17 mouse cellular contexts compared by ENCODE assay signal in the genomic region with DNA sequence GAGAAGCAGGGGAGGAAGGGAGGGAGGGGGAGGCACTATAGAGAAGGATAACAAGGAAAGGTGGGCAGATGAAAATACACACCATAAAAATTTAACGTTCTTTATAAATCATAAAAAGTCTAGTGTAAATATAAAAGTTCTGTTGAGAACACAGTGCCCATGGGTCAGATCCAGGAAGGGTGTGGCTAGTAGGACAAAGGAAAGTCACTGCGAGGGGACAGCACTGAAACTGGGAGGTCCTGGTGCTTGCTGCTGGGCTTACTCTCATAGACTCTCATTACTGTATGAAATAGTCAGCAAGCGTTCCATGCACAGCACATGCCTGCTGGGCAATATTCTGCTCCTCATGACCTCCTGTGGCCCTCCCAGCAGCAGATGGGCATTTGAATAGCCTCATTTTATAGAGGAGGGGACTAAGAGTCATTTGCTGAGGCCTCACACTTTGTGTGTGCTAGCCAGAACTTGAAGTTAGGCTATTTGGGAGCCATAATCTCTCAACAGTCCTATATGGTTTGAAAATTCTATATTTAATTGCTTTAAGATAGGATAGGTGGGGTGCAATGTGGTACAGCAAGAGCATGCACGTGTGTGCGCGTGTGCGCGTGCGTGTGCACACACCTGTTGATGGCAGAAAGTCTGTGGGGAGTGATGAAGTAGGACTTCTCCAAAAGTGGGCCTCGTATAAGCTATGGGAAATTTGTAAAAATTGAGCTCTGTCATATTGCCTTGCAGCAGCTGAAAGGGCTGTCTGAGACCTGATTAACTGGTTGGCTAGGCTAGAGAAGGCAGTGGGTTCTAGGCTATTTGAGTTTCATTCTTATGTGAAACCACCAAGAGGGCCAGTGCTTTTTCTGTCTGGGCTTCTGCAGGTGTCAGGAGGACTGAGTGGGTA. TPM values are rescaled to one million over a fixed set of nuclear protein-coding genes. Genes with fewer than 3 reads are reported as not detected.
DNase-seq lines count a peak whose midpoint lies in the region; ATAC-seq lines count a peak whose summit lies in the region.
"Had no signal": no experiment of that assay in that cellular context is flagged by ENCODE, and none has a peak within 500 bp of the region (broad histone marks: within the 10 kb centered on the region; RNA-seq: fewer than 3 reads in every experiment).

No protein-coding gene starts in this region.

- H3K4me2 ChIP-seq in kidney, embryonic 16.5 days (replicated peaks; ENCODE audit: low read depth, low read length) = no peak overlapping the region
- no peak overlapping the region for H3K4me2 ChIP-seq in forebrain, embryonic 14.5 days (ENCODE audit: low read length)
- H3K4me2 ChIP-seq: hindbrain, embryonic 15.5 days; limb, embryonic 13.5 days; midbrain, embryonic 12.5 days; neural tube, embryonic 12.5 days had no signal

- WGBS in kidney, embryonic 16.5 days = 88% methylated on average over 10 of the region's 10 CpGs
- 89% methylated on average over 10 of the region's 10 CpGs for WGBS in forebrain, embryonic 14.5 days

- no peaks in the 10 kb centered on the region for H3K36me3 ChIP-seq in kidney, embryonic 16.5 days (ENCODE audit: insufficient read depth, low read length)
- no peaks in the 10 kb centered on the region for H3K36me3 ChIP-seq in forebrain, embryonic 14.5 days (ENCODE audit: control insufficient read depth, insufficient read depth, low read length)
- H3K36me3 ChIP-seq: hindbrain, embryonic 15.5 days; limb, embryonic 13.5 days; midbrain, embryonic 12.5 days; neural tube, embryonic 12.5 days had no signal

- H3K9me3 ChIP-seq in kidney, embryonic 16.5 days (ENCODE audit: low read length) = no peaks in the 10 kb centered on the region
- no peaks in the 10 kb centered on the region for H3K9me3 ChIP-seq in forebrain, embryonic 14.5 days (replicated peaks; ENCODE audit: control insufficient read depth, low read length)
- H3K9me3 ChIP-seq: hindbrain, embryonic 15.5 days; limb, embryonic 13.5 days; midbrain, embryonic 12.5 days; neural tube, embryonic 12.5 days had no signal

- no peak overlapping the region for H3K4me3 ChIP-seq in kidney, embryonic 16.5 days (ENCODE audit: low read length)
- H3K4me3 ChIP-seq in brown adipose tissue, adult 24 weeks (ENCODE audit: insufficient read depth, low read depth, low read length) = no peak overlapping the region
- no peak overlapping the region for H3K4me3 ChIP-seq in forebrain, embryonic 14.5 days (ENCODE audit: low read depth, low read length)
- H3K4me3 ChIP-seq: hindbrain, embryonic 15.5 days; limb, embryonic 13.5 days; midbrain, embryonic 12.5 days; neural tube, embryonic 12.5 days had no signal

- no peak overlapping the region for H3K27ac ChIP-seq in kidney, embryonic 16.5 days (ENCODE audit: low read length)
- H3K27ac ChIP-seq in brown adipose tissue, adult 24 weeks (replicated peaks; ENCODE audit: low read depth, low read length) = peak overlapping the region; percentile 95
- no peak overlapping the region for H3K27ac ChIP-seq in forebrain, embryonic 14.5 days (ENCODE audit: low read depth, low read length)
- H3K27ac ChIP-seq: hindbrain, embryonic 15.5 days; limb, embryonic 13.5 days; midbrain, embryonic 12.5 days; neural tube, embryonic 12.5 days had no signal

- H3K9ac ChIP-seq in kidney, embryonic 16.5 days (replicated peaks; ENCODE audit: low read length) = no peak overlapping the region
- H3K9ac ChIP-seq in forebrain, embryonic 14.5 days (ENCODE audit: low read length) = no peak overlapping the region
- H3K9ac ChIP-seq: hindbrain, embryonic 15.5 days; limb, embryonic 13.5 days; midbrain, embryonic 12.5 days; neural tube, embryonic 12.5 days had no signal

- no peak for ATAC-seq in kidney, embryonic 16.5 days (ENCODE audit: low FRiP score, low TSS enrichment)
- ATAC-seq in forebrain, embryonic 14.5 days = no peak
- ATAC-seq in granulocyte monocyte progenitor cell, adult 5-6 weeks (replicated peaks; ENCODE audit: poor library complexity, severe bottlenecking) = no peak
- ATAC-seq: forebrain, embryonic 16.5 days had no signal

- DNase-seq in kidney, adult 11 months = peak; percentile 19
- DNase-seq in A20 (ENCODE audit: low read depth, low spot score) = peak; percentile 92
- DNase-seq in lung, postnatal 14 days = peak; percentile 47
- no peak for DNase-seq in forebrain, embryonic 14.5 days (ENCODE audit: low spot score)
- no peak for DNase-seq in embryo, embryonic 10.5 days (ENCODE audit: low spot score)
- DNase-seq: adrenal gland, postnatal 36 days; cerebellum, adult 8-10 months had no signal

- H3K4me1 ChIP-seq in kidney, embryonic 16.5 days (ENCODE audit: insufficient read depth, low read length) = peaks cover 19% of the 10 kb centered on the region
- H3K4me1 ChIP-seq in brown adipose tissue, adult 24 weeks (ENCODE audit: control insufficient read depth, insufficient read depth, insufficient read length, low read length) = peaks cover 35% of the 10 kb centered on the region
- H3K4me1 ChIP-seq in forebrain, embryonic 14.5 days (ENCODE audit: control insufficient read depth, insufficient read depth, low read length) = 0 out of 2 replicates have a peak, but pooled peaks cover 5% of the 10 kb centered on the region
- H3K4me1 ChIP-seq: hindbrain, embryonic 15.5 days had no signal

- H3K27me3 ChIP-seq in kidney, embryonic 16.5 days (ENCODE audit: insufficient read depth, low read length) = no peaks in the 10 kb centered on the region
- H3K27me3 ChIP-seq in forebrain, embryonic 14.5 days (replicated peaks; ENCODE audit: control insufficient read depth, insufficient read depth, low read length) = no peaks in the 10 kb centered on the region
- H3K27me3 ChIP-seq: hindbrain, embryonic 15.5 days; limb, embryonic 13.5 days; midbrain, embryonic 12.5 days; neural tube, embryonic 12.5 days had no signal

RNA-seq across cellular contexts. Expression of a gene that starts 22.2 kb away (rescaled TPM):
- polyA plus RNA-seq in kidney, embryonic 16.5 days (2015; fragmentation: Nextera tagmentation; extraction: Ambion mirVana) = 0.65 and 1.0 TPM in 2 replicates
- not detected in 2 replicates for polyA plus RNA-seq in brown adipose tissue, adult 24 weeks (2012; ENCODE audit: insufficient read depth, insufficient read length, missing spikeins)
- polyA plus RNA-seq in forebrain, embryonic 14.5 days (2014; fragmentation: Nextera tagmentation; extraction: Ambion mirVana) = not detected in 2 replicates
- not detected in 2 replicates for total RNA-seq in granulocyte monocyte progenitor cell, adult 5-6 weeks (2014; fragmentation: Nextera tagmentation)
- not detected in 2 replicates for total RNA-seq in granulocyte monocyte progenitor cell, adult 5-6 weeks (2017)
- total RNA-seq: adrenal gland, postnatal 36 days; layer of hippocampus, postnatal 10 days had no signal
- polyA plus RNA-seq: gonadal fat pad, adult 2 months had no signal

RNA-seq across cellular contexts. Expression of a gene that starts 36.4 kb away (rescaled TPM):
- polyA plus RNA-seq in kidney, embryonic 16.5 days (2015; fragmentation: Nextera tagmentation; extraction: Ambion mirVana) = 11.2 and 11.9 TPM in 2 replicates
- 1,111 and 1,189 TPM in 2 replicates for polyA plus RNA-seq in brown adipose tissue, adult 24 weeks (2012; ENCODE audit: insufficient read depth, insufficient read length, missing spikeins)
- 5.3 and 8.3 TPM in 2 replicates for polyA plus RNA-seq in forebrain, embryonic 14.5 days (2014; fragmentation: Nextera tagmentation; extraction: Ambion mirVana)
- total RNA-seq in granulocyte monocyte progenitor cell, adult 5-6 weeks (2014; fragmentation: Nextera tagmentation) = 10.7 and 27.1 TPM in 2 replicates
- total RNA-seq in granulocyte monocyte progenitor cell, adult 5-6 weeks (2017) = 6.1 and 6.2 TPM in 2 replicates

RNA-seq across cellular contexts. Expression of a gene that starts 42.5 kb away (rescaled TPM):
- polyA plus RNA-seq in kidney, embryonic 16.5 days (2015; fragmentation: Nextera tagmentation; extraction: Ambion mirVana) = 4.4 and 4.6 TPM in 2 replicates
- polyA plus RNA-seq in brown adipose tissue, adult 24 weeks (2012; ENCODE audit: insufficient read depth, insufficient read length, missing spikeins) = 4.3 and 8.3 TPM in 2 replicates
- 0.95 and 0.99 TPM in 2 replicates for polyA plus RNA-seq in forebrain, embryonic 14.5 days (2014; fragmentation: Nextera tagmentation; extraction: Ambion mirVana)
- total RNA-seq in granulocyte monocyte progenitor cell, adult 5-6 weeks (2014; fragmentation: Nextera tagmentation) = 30.3 and 43.8 TPM in 2 replicates
- 15.8 and 18.5 TPM in 2 replicates for total RNA-seq in granulocyte monocyte progenitor cell, adult 5-6 weeks (2017)

Comparison
In these comparisons a context has a peak if more than half of its experiments do, and no peak if none do; other contexts are left out.
1. DNase-seq: peak in kidney, adult 11 months (single experiment), A20 (single experiment) and lung, postnatal 14 days (single experiment); none in forebrain, embryonic 14.5 days (single experiment) and embryo, embryonic 10.5 days (single experiment).
2. RNA of a gene that starts 36.4 kb away (polyA plus RNA-seq): 1,111 to 1,189 TPM in brown adipose tissue, adult 24 weeks; 11.2 to 11.9 TPM in kidney, embryonic 16.5 days and 5.3 to 8.3 TPM in forebrain, embryonic 14.5 days; every median in the first group is over 10 times any median in the second.